Mouse (Mus musculus) heart, postnatal 0 days (tissue): ENCODE results near the gene Tsr1. TPM values are rescaled to one million over a fixed set of nuclear protein-coding genes. Genes with fewer than 3 reads are reported as not detected.

ENCODE experiments used
- ATAC-seq: fragments of 200-750 bp; cut with Nextera tagmentation; 2 replicates; pipeline ENCODE4 v1.8.0; 2017; ENCODE audit warnings: low read depth, moderate number of reproducible peaks, moderate library complexity; ENCODE audit not compliant: insufficient read depth
- DNase-seq: peaks from one replicate; pipeline ENCODE4 v3.0.0-alpha.2; 2016; ENCODE audit warnings: low spot score
- H3K27ac ChIP-seq: fragments of 300-500 bp; sonication (generic); 2 replicates; pipeline ENCODE4 v1.5.1; 2014; ENCODE audit warnings: low read depth, mild to moderate bottlenecking
- H3K27me3 ChIP-seq: fragments of 300-500 bp; sonication (generic); 2 replicates; pipeline ENCODE4 v1.6.1; 2014; ENCODE audit warnings: low read length, mixed read lengths; ENCODE audit not compliant: control insufficient read depth, insufficient read depth
- H3K36me3 ChIP-seq: fragments of 300-500 bp; sonication (generic); replicated peaks from 2 replicates; pipeline ENCODE4 v1.6.1; 2014; ENCODE audit warnings: low read length, mixed read lengths; ENCODE audit not compliant: control insufficient read depth, insufficient read depth
- H3K4me1 ChIP-seq: fragments of 300-500 bp; sonication (generic); 2 replicates; pipeline ENCODE4 v1.6.1; 2014; ENCODE audit warnings: antibody characterized with exemption; ENCODE audit not compliant: control insufficient read depth, insufficient read depth
- H3K4me2 ChIP-seq: fragments of 300-500 bp; sonication (generic); 2 replicates; pipeline ENCODE4 v1.6.1; 2014; ENCODE audit warnings: low read depth, mild to moderate bottlenecking, low read length, moderate library complexity
- H3K4me3 ChIP-seq: fragments of 300-500 bp; sonication (generic); 2 replicates; pipeline ENCODE4 v1.5.1; 2014; ENCODE audit warnings: low read depth, low read length
- H3K9ac ChIP-seq: fragments of 300-500 bp; sonication (generic); replicated peaks from 2 replicates; pipeline ENCODE4 v1.6.1; 2014; ENCODE audit warnings: low read depth, low read length, mixed read lengths
- H3K9me3 ChIP-seq: fragments of 300-500 bp; sonication (generic); replicated peaks from 2 replicates; pipeline ENCODE4 v1.6.1; 2016; ENCODE audit warnings: low read length; ENCODE audit not compliant: control insufficient read depth
- CTCF ChIP-seq: IDR thresholded peaks from 2 replicates; pipeline ENCODE4 v1.5.1; 2016; ENCODE audit warnings: antibody characterized with exemption, control low read depth, low read depth
- EP300 ChIP-seq: IDR thresholded peaks from 2 replicates; pipeline ENCODE4 v1.6.1; 2016; ENCODE audit warnings: antibody characterized with exemption, low read depth
- WGBS: fragments of 180-500 bp; shearing (Covaris S2); extraction: QIAGEN DNeasy Blood & Tissue Kit; methylation state at CpG from one replicate; pipeline ENCODE4 v1.1.7; 2014; 5-methylcytosine and 5-hydroxymethylcytosine counted together
- microRNA-seq: library from miRNA; unstranded; fragments of <30 nt; microRNA quantifications from one replicate; pipeline ENCODE4, GENCODE M21; 2016
- polyA plus RNA-seq: library from polyadenylated mRNA; unstranded; fragments of >200 nt; fragmentation: Nextera tagmentation; extraction: Ambion mirVana; gene quantifications from 2 replicates; pipeline ENCODE4 v1.2.1, GENCODE M21; 2015
- total RNA-seq: library from RNA; depleted of rRNA; stranded (reverse); fragments of >200 nt; gene quantifications from 2 replicates; pipeline ENCODE4 v1.2.3, GENCODE M21; 2014; ENCODE audit warnings: low replicate concordance; rRNA removed

Gene Tsr1
- total and polyA plus RNA-seq, 2 experiments from 2014 or later = 13.3 to 17.5 TPM

DNA sequence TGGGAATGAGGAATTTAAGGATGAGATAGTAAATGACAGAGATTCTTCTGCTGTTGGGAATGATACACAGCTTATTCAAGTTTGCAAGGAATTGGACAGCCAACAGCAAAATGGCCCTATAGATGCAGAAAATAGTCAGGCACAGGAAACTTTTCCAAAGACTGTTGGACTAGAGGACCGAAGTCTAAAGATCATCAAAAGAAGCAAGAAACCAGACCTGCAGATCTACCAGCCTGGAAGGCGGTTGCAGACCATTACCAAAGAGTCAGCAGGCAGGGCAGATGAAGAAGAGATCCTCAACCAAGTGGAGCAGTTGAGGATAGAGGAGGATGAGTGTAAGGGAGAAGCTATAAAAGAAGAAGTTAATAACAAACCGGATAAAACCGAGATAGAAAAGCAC lies 31.2 kb downstream of the Tsr1 start:
- Histone ChIP-seq H3K9ac (no peak overlapping the region), H3K36me3 (peaks cover 37% of the 10 kb centered on the region), H3K4me3 (no peak overlapping the region), H3K4me2 (no peak overlapping the region), H3K9me3 (no peaks in the 10 kb centered on the region), H3K27me3 (no peaks in the 10 kb centered on the region), H3K4me1 (peaks cover 7% of the 10 kb centered on the region), H3K27ac (no peak overlapping the region)
- WGBS = 90% methylated on average over 4 of the region's 4 CpGs
- ATAC-seq = no peak
- no peak for DNase-seq
- no peak for TF ChIP-seq EP300
- TF ChIP-seq CTCF = no peak

- no peaks in the 10 kb centered on the region for H3K9me3 ChIP-seq
- no peak overlapping the region for H3K4me2 ChIP-seq
- H3K4me3 ChIP-seq = no peak overlapping the region
- H3K9ac ChIP-seq = no peak overlapping the region
- no peak overlapping the region for H3K27ac ChIP-seq
- WGBS = 89% methylated on average over 7 of the region's 7 CpGs
- DNase-seq (no peak), ATAC-seq (no peak)
- peaks cover 7% of the 10 kb centered on the region for H3K4me1 ChIP-seq
- H3K36me3 ChIP-seq = peaks cover 49% of the 10 kb centered on the region
- H3K27me3 ChIP-seq = no peaks in the 10 kb centered on the region
- TF ChIP-seq CTCF = no peak
- no peak for TF ChIP-seq EP300
These were observed 32.5 kb downstream of the Tsr1 start for GRCm38 (mm10) chr11:74930391-74930790.

DNA sequence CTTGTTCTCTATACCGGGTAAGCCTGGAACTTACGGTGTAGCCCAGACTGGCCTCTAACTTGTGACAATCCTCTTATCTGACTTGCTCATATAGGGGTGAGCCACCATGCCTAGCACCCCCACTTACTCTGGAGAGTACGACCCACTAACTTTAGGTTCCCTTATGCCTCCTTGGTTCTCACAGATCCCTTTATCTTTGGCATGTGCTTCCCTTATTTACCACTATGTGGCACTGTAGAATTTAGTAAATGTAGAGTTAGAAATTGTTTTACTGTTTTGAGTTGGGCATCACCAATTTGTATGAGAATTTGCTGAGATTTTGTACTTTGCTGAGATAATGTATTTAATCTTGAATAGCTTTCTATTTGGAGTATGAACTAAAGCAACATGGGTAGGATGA lies 48.5 kb downstream of the Tsr1 start:
- peak; percentile 50 for DNase-seq
- ATAC-seq = no peak
- Histone ChIP-seq H3K9me3 (no peaks in the 10 kb centered on the region), H3K27ac (no peak overlapping the region), H3K4me1 (no peaks in the 10 kb centered on the region), H3K9ac (no peak overlapping the region), H3K4me2 (no peak overlapping the region), H3K36me3 (peaks cover 39% of the 10 kb centered on the region), H3K27me3 (no peaks in the 10 kb centered on the region), H3K4me3 (no peak overlapping the region)
- WGBS = 83% methylated on average over 3 of the region's 3 CpGs
- peak; percentile 70 for TF ChIP-seq CTCF
- no peak for TF ChIP-seq EP300

- Histone ChIP-seq H3K9me3 (no peaks in the 10 kb centered on the region), H3K4me2 (no peak overlapping the region), H3K27me3 (no peaks in the 10 kb centered on the region), H3K27ac (no peak overlapping the region), H3K4me1 (0 out of 2 replicates have a peak, but pooled peaks cover 6% of the 10 kb centered on the region), H3K9ac (no peak overlapping the region), H3K4me3 (no peak overlapping the region), H3K36me3 (peaks cover 15% of the 10 kb centered on the region)
- TF ChIP-seq CTCF = no peak
- TF ChIP-seq EP300 = no peak
- DNase-seq (no peak), ATAC-seq (no peak)
These were observed 57.0 kb downstream of the Tsr1 start for GRCm38 (mm10) chr11:74954901-74955300.

DNA sequence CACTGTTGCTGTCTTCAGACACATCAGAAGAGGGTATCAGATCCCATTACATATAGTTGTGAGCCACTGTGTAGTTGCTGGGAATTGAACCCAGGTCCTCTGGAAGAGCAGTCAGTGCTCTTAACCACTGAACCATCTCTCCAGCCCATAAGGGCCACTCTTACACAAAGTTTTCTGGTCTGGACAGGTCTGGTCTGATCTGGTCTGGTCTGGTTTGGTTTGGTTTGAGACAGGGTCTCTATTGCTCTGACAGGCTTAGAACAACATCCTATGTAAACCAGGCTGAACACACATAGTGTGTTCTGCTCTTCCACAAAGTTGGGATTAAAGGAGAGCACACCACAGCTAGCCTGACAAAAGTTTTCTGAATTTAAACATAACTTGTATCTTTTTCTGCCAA lies 58.1 kb downstream of the Tsr1 start:
- H3K4me3 ChIP-seq = no peak overlapping the region
- H3K9me3 ChIP-seq = no peaks in the 10 kb centered on the region
- peaks cover 11% of the 10 kb centered on the region; the same call in 1 of the 2 replicates for H3K36me3 ChIP-seq
- no peaks in the 10 kb centered on the region for H3K27me3 ChIP-seq
- DNase-seq = no peak
- no peak overlapping the region for H3K9ac ChIP-seq
- ATAC-seq = no peak
- H3K4me1 ChIP-seq = 0 out of 2 replicates have a peak, but pooled peaks cover 8% of the 10 kb centered on the region
- H3K27ac ChIP-seq = no peak overlapping the region
- H3K4me2 ChIP-seq = no peak overlapping the region
- TF ChIP-seq CTCF (no peak), EP300 (no peak)

GRCm38 (mm10) chr11:74957600-74957999 lies 59.7 kb downstream of the Tsr1 start:
- TF ChIP-seq CTCF (no peak), EP300 (no peak)
- Histone ChIP-seq H3K4me2 (no peak overlapping the region), H3K4me3 (no peak overlapping the region), H3K27ac (no peak overlapping the region), H3K36me3 (peaks cover 7% of the 10 kb centered on the region; the same call in 1 of the 2 replicates), H3K4me1 (peaks cover 15% of the 10 kb centered on the region; the same call in 1 of the 2 replicates), H3K9ac (no peak overlapping the region), H3K27me3 (no peaks in the 10 kb centered on the region), H3K9me3 (no peaks in the 10 kb centered on the region)
- DNase-seq (no peak), ATAC-seq (no peak)
- 98% methylated on average over 2 of the region's 2 CpGs for WGBS

Small RNA genes lying within 50 kb of the gene (microRNA-seq; reads per million reads assigned to microRNA genes)
- not detected for gene Mir6926

Other genes starting within 250 kb of the Tsr1 start
- 241 and 291 TPM in 2 replicates for gene Cluh, start 248.6 kb upstream of the Tsr1 start, total RNA-seq
- gene Cluh, start 248.6 kb upstream of the Tsr1 start, polyA plus RNA-seq = 52.7 and 61.4 TPM in 2 replicates
- gene Pafah1b1, start 173.4 kb upstream of the Tsr1 start, total RNA-seq = 78.4 and 94.3 TPM in 2 replicates
- gene Pafah1b1, start 173.4 kb upstream of the Tsr1 start, polyA plus RNA-seq = 62.9 and 69.4 TPM in 2 replicates
- 3.6 and 5.2 TPM in 2 replicates for gene Mettl16, start 127.2 kb upstream of the Tsr1 start, total RNA-seq
- 12.7 and 16.2 TPM in 2 replicates for gene Mettl16, start 127.2 kb upstream of the Tsr1 start, polyA plus RNA-seq
- gene Mnt, start 67.2 kb upstream of the Tsr1 start, total RNA-seq = 9.0 TPM in 2 replicates
- 1.8 and 2.3 TPM in 2 replicates for gene Mnt, start 67.2 kb upstream of the Tsr1 start, polyA plus RNA-seq
- 9.2 and 11.7 TPM in 2 replicates for gene Sgsm2, start 1.0 kb upstream of the Tsr1 start, total RNA-seq
- 2.3 and 2.5 TPM in 2 replicates for gene Sgsm2, start 1.0 kb upstream of the Tsr1 start, polyA plus RNA-seq
- gene Smg6, start 27.8 kb downstream of the Tsr1 start, total RNA-seq = 15.7 and 21.1 TPM in 2 replicates
- 6.9 and 7.1 TPM in 2 replicates for gene Smg6, start 27.8 kb downstream of the Tsr1 start, polyA plus RNA-seq
- 16.3 and 34.0 TPM in 2 replicates for gene Srr, start 27.9 kb downstream of the Tsr1 start, total RNA-seq
- 14.5 and 15.8 TPM in 2 replicates for gene Srr, start 27.9 kb downstream of the Tsr1 start, polyA plus RNA-seq